Mouse (Mus musculus) small intestine, adult 2 months (tissue): ENCODE measurements around the gene Itgav.

Experiments used
- CTCF ChIP-seq: fragments of 200-500 bp; IDR thresholded peaks from 2 replicates; pipeline ENCODE4 v1.5.1; 2012; ENCODE audit warnings: low read depth, mild to moderate bottlenecking, control low read depth, inconsistent platforms, low read length, moderate library complexity, mixed read lengths; ENCODE audit not compliant: insufficient replicate concordance, insufficient read length; ENCODE audit errors: extremely low read depth
- POLR2A ChIP-seq: fragments of 200-500 bp; IDR thresholded peaks from 2 replicates; pipeline ENCODE4 v1.6.1; 2012; ENCODE audit warnings: low read depth, mild to moderate bottlenecking, control low read depth, inconsistent platforms, low read length, moderate library complexity

GRCm38 (mm10) chr2:83699324-83699723 lies 24.9 kb upstream of the Itgav start:
- TF ChIP-seq CTCF (no peak), POLR2A (no peak)
